Mouse (Mus musculus) liver, embryonic 13.5 days (tissue): ENCODE data around the gene Otof. TPM values are rescaled to one million over a fixed set of nuclear protein-coding genes. Genes with fewer than 3 reads are reported as not detected.

Source experiments
- ATAC-seq: fragments of 200-750 bp; cut with Nextera tagmentation; 2 replicates; pipeline ENCODE4 v1.8.0; 2017; ENCODE audit warnings: low read depth, mild to moderate bottlenecking, moderate number of reproducible peaks, moderate library complexity
- DNase-seq: peaks from one replicate; pipeline ENCODE4 v3.0.0; 2022
- H3K27ac ChIP-seq: fragments of 300-500 bp; sonication (generic); 2 replicates; pipeline ENCODE4 v1.5.1; 2015; ENCODE audit warnings: moderate library complexity, mild to moderate bottlenecking, inconsistent platforms
- H3K27me3 ChIP-seq: fragments of 300-500 bp; sonication (generic); 2 replicates; pipeline ENCODE4 v1.6.1; 2015; ENCODE audit warnings: mild to moderate bottlenecking, inconsistent platforms
- H3K36me3 ChIP-seq: fragments of 300-500 bp; sonication (generic); 2 replicates; pipeline ENCODE4 v1.6.1; 2015; ENCODE audit warnings: mild to moderate bottlenecking, inconsistent platforms
- H3K4me1 ChIP-seq: fragments of 300-500 bp; sonication (generic); replicated peaks from 2 replicates; pipeline ENCODE4 v1.6.1; 2015; ENCODE audit warnings: inconsistent platforms
- H3K4me2 ChIP-seq: fragments of 300-500 bp; sonication (generic); 2 replicates; pipeline ENCODE4 v1.6.1; 2015; ENCODE audit warnings: inconsistent platforms, mild to moderate bottlenecking, moderate library complexity
- H3K4me3 ChIP-seq: fragments of 300-500 bp; sonication (generic); replicated peaks from 2 replicates; pipeline ENCODE4 v1.5.1; 2015; ENCODE audit warnings: mild to moderate bottlenecking, inconsistent platforms
- H3K9ac ChIP-seq: fragments of 300-500 bp; sonication (generic); 2 replicates; pipeline ENCODE4 v1.6.1; 2015; ENCODE audit warnings: mild to moderate bottlenecking, inconsistent platforms
- H3K9me3 ChIP-seq: fragments of 300-500 bp; sonication (generic); replicated peaks from 2 replicates; pipeline ENCODE4 v1.6.1; 2016; ENCODE audit warnings: inconsistent platforms
- WGBS: fragments of 180-500 bp; shearing (Covaris S2); methylation state at CpG from one replicate; pipeline ENCODE4 v1.1.7; 2015; ENCODE audit not compliant: insufficient replicate concordance; 5-methylcytosine and 5-hydroxymethylcytosine counted together
- polyA plus RNA-seq: library from polyadenylated mRNA; unstranded; fragments of >200 nt; fragmentation: Nextera tagmentation; extraction: Ambion mirVana; gene quantifications from 2 replicates; pipeline ENCODE4 v1.2.1, GENCODE M21; 2015

Gene Otof
- polyA plus RNA-seq, 1 experiment from 2014 or later: 0.02 TPM

GRCm38 (mm10) chr5:30476534-30476933 lies 14.8 kb upstream of the Otof start:
- Histone ChIP-seq H3K36me3 (no peaks in the 10 kb centered on the region), H3K9ac (no peak overlapping the region), H3K9me3 (no peaks in the 10 kb centered on the region), H3K4me1 (no peaks in the 10 kb centered on the region), H3K27me3 (no peaks in the 10 kb centered on the region), H3K4me3 (no peak overlapping the region), H3K4me2 (no peak overlapping the region), H3K27ac (no peak overlapping the region)
- 31% methylated on average over 10 of the region's 10 CpGs for WGBS
- DNase-seq: no peak
- ATAC-seq: no peak

- Histone ChIP-seq H3K9me3 (no peaks in the 10 kb centered on the region), H3K27me3 (peaks cover 12% of the 10 kb centered on the region), H3K4me1 (no peaks in the 10 kb centered on the region), H3K27ac (no peak overlapping the region), H3K4me3 (no peak overlapping the region), H3K4me2 (no peak overlapping the region), H3K9ac (no peak overlapping the region), H3K36me3 (no peaks in the 10 kb centered on the region)
- ATAC-seq (no peak), DNase-seq (no peak)
- 27% methylated on average over 5 of the region's 5 CpGs for WGBS
These were observed 10.4 kb upstream of the Otof start for GRCm38 (mm10) chr5:30472148-30472547.

DNA sequence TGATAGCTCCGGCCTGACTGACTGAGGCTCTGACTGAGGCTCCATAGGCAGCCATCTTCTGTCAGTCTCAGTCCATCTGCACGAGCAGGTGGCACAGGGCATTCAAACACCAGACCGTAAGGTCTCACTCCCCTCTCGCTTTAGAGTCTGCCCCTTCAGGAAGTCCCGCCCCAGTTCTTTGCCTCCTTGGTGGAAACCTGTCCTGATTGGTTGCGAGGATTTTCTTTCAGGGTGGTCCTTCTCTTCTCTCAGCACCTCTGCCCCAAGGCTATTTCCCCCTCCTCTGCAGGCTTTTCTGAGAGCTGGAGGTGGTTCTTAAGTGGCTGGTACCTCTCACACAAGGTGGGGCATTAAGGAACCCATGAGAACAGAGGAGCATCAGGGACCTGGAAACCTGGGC lies 8.7 kb upstream of the Otof start:
- no peak overlapping the region for H3K4me2 ChIP-seq
- H3K4me3 ChIP-seq: no peak overlapping the region
- no peaks in the 10 kb centered on the region for H3K4me1 ChIP-seq
- H3K27me3 ChIP-seq: peaks cover 29% of the 10 kb centered on the region
- no peak overlapping the region for H3K27ac ChIP-seq
- no peaks in the 10 kb centered on the region for H3K9me3 ChIP-seq
- DNase-seq (no peak), ATAC-seq (no peak)
- 39% methylated on average over 6 of the region's 6 CpGs for WGBS
- H3K9ac ChIP-seq: no peak overlapping the region
- H3K36me3 ChIP-seq: no peaks in the 10 kb centered on the region

DNA sequence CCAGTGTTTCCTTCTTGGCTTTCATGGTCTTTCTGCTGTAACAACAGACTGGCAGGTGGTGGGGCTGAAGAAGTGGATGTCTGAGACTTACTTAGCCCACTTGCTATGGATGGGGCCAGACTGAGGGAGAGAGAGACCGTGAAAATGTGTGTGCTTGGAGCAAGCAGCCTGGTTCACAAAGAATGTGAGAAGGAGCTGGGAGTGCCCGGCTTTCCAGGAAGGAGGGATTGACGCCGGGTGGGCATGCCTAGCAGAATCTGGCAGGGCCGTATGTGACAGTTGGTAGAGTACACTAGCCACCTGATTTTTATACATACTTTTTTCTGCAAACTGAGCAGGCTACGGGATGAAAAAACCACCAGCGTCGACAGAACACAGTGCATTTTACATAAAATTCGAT lies 4.6 kb upstream of the Otof start:
- no peak overlapping the region for H3K9ac ChIP-seq
- H3K4me1 ChIP-seq: no peaks in the 10 kb centered on the region
- WGBS: 40% methylated on average over 9 of the region's 9 CpGs
- no peaks in the 10 kb centered on the region for H3K9me3 ChIP-seq
- no peak overlapping the region for H3K27ac ChIP-seq
- H3K27me3 ChIP-seq: peaks cover 50% of the 10 kb centered on the region
- DNase-seq: no peak
- ATAC-seq: no peak
- H3K36me3 ChIP-seq: no peaks in the 10 kb centered on the region
- no peak overlapping the region for H3K4me3 ChIP-seq
- no peak overlapping the region for H3K4me2 ChIP-seq

DNA sequence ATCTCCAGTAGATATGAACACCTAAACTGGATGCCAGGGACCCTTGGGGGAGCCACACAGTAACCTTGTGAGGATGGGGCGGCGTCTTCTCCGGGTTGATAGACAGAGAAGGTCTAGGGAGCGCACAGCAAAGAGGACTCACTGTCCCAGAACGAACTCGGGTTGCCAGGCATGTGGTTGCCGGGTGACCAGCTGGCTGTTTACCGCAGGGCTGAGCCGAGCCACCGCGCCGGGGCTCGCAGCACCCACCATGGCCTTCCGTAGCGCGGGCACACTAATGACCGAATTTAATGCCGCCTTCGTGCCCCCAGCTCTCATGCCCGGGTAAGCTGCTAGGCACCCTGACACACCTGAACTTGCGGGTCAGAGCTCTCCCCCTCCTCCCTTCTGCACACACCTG lies 4.1 kb upstream of the Otof start, which contains the start of gene 1700001C02Rik:
1700001C02Rik (plus strand) TSS at position 187 of the 400 bp plus-strand sequence.
- no peak for ATAC-seq
- Histone ChIP-seq H3K4me1 (no peaks in the 10 kb centered on the region), H3K27ac (no peak within 1 kb of the TSS), H3K36me3 (no peaks in the 10 kb centered on the region), H3K27me3 (peaks cover 53% of the 10 kb centered on the region), H3K9ac (no peak within 1 kb of the TSS), H3K4me3 (no peak within 1 kb of the TSS), H3K9me3 (no peaks in the 10 kb centered on the region), H3K4me2 (no peak within 1 kb of the TSS)
- WGBS: 21% methylated on average over 21 of the region's 21 CpGs
- DNase-seq: no peak

- Histone ChIP-seq H3K9ac (no peak overlapping the region), H3K4me1 (no peaks in the 10 kb centered on the region), H3K27me3 (peaks cover 25% of the 10 kb centered on the region), H3K27ac (no peak overlapping the region), H3K9me3 (no peaks in the 10 kb centered on the region), H3K4me3 (no peak overlapping the region), H3K36me3 (no peaks in the 10 kb centered on the region), H3K4me2 (no peak overlapping the region)
- 24% methylated on average over 4 of the region's 4 CpGs for WGBS
- no peak for ATAC-seq
- no peak for DNase-seq
These were observed 1.6 kb downstream of the Otof start for GRCm38 (mm10) chr5:30460155-30460554.

GRCm38 (mm10) chr5:30456056-30456455 lies 5.7 kb downstream of the Otof start:
- no peak overlapping the region for H3K27ac ChIP-seq
- no peak overlapping the region for H3K9ac ChIP-seq
- WGBS: 36% methylated on average over 6 of the region's 6 CpGs
- no peaks in the 10 kb centered on the region for H3K4me1 ChIP-seq
- 0 out of 2 replicates have a peak, but pooled peaks cover 4% of the 10 kb centered on the region for H3K27me3 ChIP-seq
- H3K4me2 ChIP-seq: no peak overlapping the region
- no peaks in the 10 kb centered on the region for H3K36me3 ChIP-seq
- no peak for ATAC-seq
- no peak overlapping the region for H3K4me3 ChIP-seq
- H3K9me3 ChIP-seq: no peaks in the 10 kb centered on the region
- no peak for DNase-seq

- no peak overlapping the region for H3K9ac ChIP-seq
- no peak overlapping the region for H3K4me2 ChIP-seq
- ATAC-seq (no peak), DNase-seq (no peak)
- H3K36me3 ChIP-seq: no peaks in the 10 kb centered on the region
- H3K27ac ChIP-seq: no peak overlapping the region
- H3K4me1 ChIP-seq: no peaks in the 10 kb centered on the region
- no peaks in the 10 kb centered on the region; the same call in 1 of the 2 replicates for H3K27me3 ChIP-seq
- H3K9me3 ChIP-seq: no peaks in the 10 kb centered on the region
- no peak overlapping the region for H3K4me3 ChIP-seq
- WGBS: 77% methylated on average over 13 of the region's 13 CpGs
These were observed 17.3 kb downstream of the Otof start for GRCm38 (mm10) chr5:30444327-30444895.

DNA sequence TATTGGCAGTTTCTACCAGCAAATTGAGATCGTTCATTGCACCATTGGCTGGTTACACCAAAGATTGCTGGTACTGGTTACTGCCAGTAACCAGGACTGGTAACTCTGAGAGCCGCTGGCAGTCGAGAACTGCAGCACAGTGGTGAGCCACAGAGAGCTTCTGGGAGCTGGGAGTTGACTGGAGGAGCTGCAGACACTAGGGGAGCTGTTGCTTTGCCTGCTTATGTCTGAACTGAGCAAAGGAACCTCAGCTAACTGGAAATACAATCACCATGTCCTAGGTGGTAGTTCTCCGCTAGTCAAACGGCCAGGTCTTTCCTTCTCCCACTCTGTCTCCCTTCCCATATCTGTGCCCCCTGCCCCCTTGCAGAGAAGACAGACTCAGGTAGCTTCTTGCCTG lies 19.5 kb downstream of the Otof start:
- H3K27ac ChIP-seq: no peak overlapping the region
- no peak for DNase-seq
- no peaks in the 10 kb centered on the region for H3K36me3 ChIP-seq
- H3K9ac ChIP-seq: no peak overlapping the region
- no peak overlapping the region for H3K4me3 ChIP-seq
- no peaks in the 10 kb centered on the region for H3K9me3 ChIP-seq
- no peak overlapping the region for H3K4me2 ChIP-seq
- no peaks in the 10 kb centered on the region; the same call in 1 of the 2 replicates for H3K27me3 ChIP-seq
- no peak for ATAC-seq
- no peaks in the 10 kb centered on the region for H3K4me1 ChIP-seq
- 52% methylated on average over 5 of the region's 5 CpGs for WGBS

DNA sequence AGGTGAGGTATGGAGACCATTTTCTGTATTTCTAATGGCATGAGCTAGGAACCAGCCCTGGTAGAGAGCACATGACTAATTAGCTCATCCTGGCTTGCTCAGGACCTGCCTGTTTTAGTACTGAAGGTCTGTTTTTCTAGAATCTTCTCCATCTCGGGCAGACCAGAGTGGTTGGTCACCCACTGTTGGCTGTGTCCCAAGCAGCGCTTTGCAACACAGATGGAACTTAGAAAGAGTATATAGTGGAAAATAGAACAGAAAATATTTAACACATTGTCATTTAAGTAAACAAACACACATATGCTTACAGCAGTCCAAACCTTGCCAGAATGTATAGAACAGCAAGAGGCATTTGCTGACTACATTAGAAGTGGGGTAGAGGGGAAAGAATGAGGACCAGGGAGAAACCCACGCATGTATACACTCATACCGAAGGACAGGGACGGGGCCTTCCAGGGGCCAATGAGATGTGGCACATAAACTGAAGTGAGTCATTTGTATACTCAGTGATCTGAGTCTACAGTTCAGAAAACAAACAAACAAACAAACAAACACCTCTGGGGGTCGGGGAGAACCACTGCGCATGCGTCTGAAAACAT lies 21.3 kb downstream of the Otof start:
- H3K4me2 ChIP-seq: no peak overlapping the region
- no peaks in the 10 kb centered on the region for H3K4me1 ChIP-seq
- no peaks in the 10 kb centered on the region for H3K9me3 ChIP-seq
- no peak overlapping the region for H3K27ac ChIP-seq
- 66% methylated on average over 8 of the region's 8 CpGs for WGBS
- no peaks in the 10 kb centered on the region for H3K36me3 ChIP-seq
- DNase-seq (no peak), ATAC-seq (no peak)
- no peak overlapping the region for H3K4me3 ChIP-seq
- no peaks in the 10 kb centered on the region; the same call in 1 of the 2 replicates for H3K27me3 ChIP-seq
- H3K9ac ChIP-seq: no peak overlapping the region

GRCm38 (mm10) chr5:30438931-30439330 lies 22.8 kb downstream of the Otof start:
- no peaks in the 10 kb centered on the region for H3K36me3 ChIP-seq
- H3K4me3 ChIP-seq: no peak overlapping the region
- no peak overlapping the region for H3K4me2 ChIP-seq
- WGBS: 29% methylated on average over 2 of the region's 2 CpGs
- H3K9me3 ChIP-seq: no peaks in the 10 kb centered on the region
- no peaks in the 10 kb centered on the region for H3K4me1 ChIP-seq
- H3K27me3 ChIP-seq: no peaks in the 10 kb centered on the region; the same call in 1 of the 2 replicates
- no peak overlapping the region for H3K27ac ChIP-seq
- no peak for DNase-seq
- no peak for ATAC-seq
- no peak overlapping the region for H3K9ac ChIP-seq

GRCm38 (mm10) chr5:30427406-30427805 lies 34.3 kb downstream of the Otof start:
- 80% methylated on average over 6 of the region's 6 CpGs for WGBS
- H3K4me2 ChIP-seq: no peak overlapping the region
- no peak overlapping the region for H3K9ac ChIP-seq
- ATAC-seq (no peak), DNase-seq (no peak)
- no peaks in the 10 kb centered on the region for H3K9me3 ChIP-seq
- H3K27me3 ChIP-seq: no peaks in the 10 kb centered on the region
- H3K4me1 ChIP-seq: no peaks in the 10 kb centered on the region
- no peak overlapping the region for H3K4me3 ChIP-seq
- H3K27ac ChIP-seq: no peak overlapping the region
- H3K36me3 ChIP-seq: no peaks in the 10 kb centered on the region
